Mouse (Mus musculus): ENCODE data around the gene Abcg1. TPM values are rescaled to one million over a fixed set of nuclear protein-coding genes. Genes with fewer than 3 reads are reported as not detected.

The Abcg1 gene
- total RNA-seq (2021), result 1 to 10 TPM; 7.9 to 8.9 TPM
- long read RNA-seq, experiment 1, full-length matches to known transcripts, result 1 of 1 reads
- long read RNA-seq, experiment 1, partial matches to known transcripts, result 0 of 1 reads
- long read RNA-seq, experiment 1, other reads (novel, unspliced or antisense), result 0 of 1 reads
- long read RNA-seq, experiment 2, full-length matches to known transcripts, result 1 of 2 reads
- long read RNA-seq, experiment 2, partial matches to known transcripts, result 0 of 2 reads
- long read RNA-seq, experiment 2, other reads (novel, unspliced or antisense), result 1 of 2 reads

GRCm38 (mm10) chr17:31057151-31057890, at the start of gene Abcg1:
Gene Abcg1, plus strand, starts transcription at chr17:31057675.
- DNase-seq, result peak; percentile 57

GRCm38 (mm10) chr17:31008416-31008815, 49.1 kb upstream of the Abcg1 start:
- no peak for DNase-seq

- DNase-seq, result peak; percentile 27 to 78
These were observed 45.7 kb upstream of the Abcg1 start for GRCm38 (mm10) chr17:31011551-31012394.

- DNase-seq, result peak; percentile 46 to 79
These were observed 39.2 kb upstream of the Abcg1 start for GRCm38 (mm10) chr17:31018267-31018666.

GRCm38 (mm10) chr17:31019505-31019904, 38.0 kb upstream of the Abcg1 start:
- peak; percentile 62 to 78 for DNase-seq

GRCm38 (mm10) chr17:31020078-31020477, 37.4 kb upstream of the Abcg1 start:
- DNase-seq, result no peak

- no peak for DNase-seq
These were observed 36.2 kb upstream of the Abcg1 start for GRCm38 (mm10) chr17:31021276-31021675.

- DNase-seq, result no peak
These were observed 33.2 kb upstream of the Abcg1 start for GRCm38 (mm10) chr17:31024125-31024781.

GRCm38 (mm10) chr17:31024782-31025125, 32.7 kb upstream of the Abcg1 start:
- DNase-seq, result no peak

- no peak for DNase-seq
These were observed 30.5 kb upstream of the Abcg1 start for GRCm38 (mm10) chr17:31026986-31027385.

- DNase-seq, result no peak
These were observed 29.8 kb upstream of the Abcg1 start for GRCm38 (mm10) chr17:31027723-31028122.

GRCm38 (mm10) chr17:31028821-31029370, 28.6 kb upstream of the Abcg1 start:
- no peak for DNase-seq

- DNase-seq, result no peak
These were observed 28.1 kb upstream of the Abcg1 start for GRCm38 (mm10) chr17:31029407-31029806.

GRCm38 (mm10) chr17:31032341-31032740, 25.1 kb upstream of the Abcg1 start:
- DNase-seq, result no peak

- no peak for DNase-seq
These were observed 24.2 kb upstream of the Abcg1 start for GRCm38 (mm10) chr17:31033251-31033650.

GRCm38 (mm10) chr17:31034165-31034564, 23.3 kb upstream of the Abcg1 start:
- DNase-seq, result peak in 1 of 2 experiments; percentile 34

- DNase-seq, result no peak
These were observed 22.7 kb upstream of the Abcg1 start for GRCm38 (mm10) chr17:31034674-31035356.

- no peak for DNase-seq
These were observed 21.2 kb upstream of the Abcg1 start for GRCm38 (mm10) chr17:31036168-31036876.

- no peak for DNase-seq
These were observed 20.1 kb upstream of the Abcg1 start for GRCm38 (mm10) chr17:31037331-31037730.

GRCm38 (mm10) chr17:31038381-31038780, 19.1 kb upstream of the Abcg1 start:
- DNase-seq, result peak; percentile 35 to 74

GRCm38 (mm10) chr17:31039626-31040025, 17.8 kb upstream of the Abcg1 start:
- peak in 1 of 2 experiments; percentile 68 for DNase-seq

All from heart, adult 18-20 months (tissue).